Mouse (Mus musculus): Measurements from ENCODE around the gene Sox5.
"Not testable (repeated sequence)": the region's sequence is repeated elsewhere in the genome, so short reads cannot be mapped to it uniquely, and the experiment has no call there.

Gene Sox5

DNA sequence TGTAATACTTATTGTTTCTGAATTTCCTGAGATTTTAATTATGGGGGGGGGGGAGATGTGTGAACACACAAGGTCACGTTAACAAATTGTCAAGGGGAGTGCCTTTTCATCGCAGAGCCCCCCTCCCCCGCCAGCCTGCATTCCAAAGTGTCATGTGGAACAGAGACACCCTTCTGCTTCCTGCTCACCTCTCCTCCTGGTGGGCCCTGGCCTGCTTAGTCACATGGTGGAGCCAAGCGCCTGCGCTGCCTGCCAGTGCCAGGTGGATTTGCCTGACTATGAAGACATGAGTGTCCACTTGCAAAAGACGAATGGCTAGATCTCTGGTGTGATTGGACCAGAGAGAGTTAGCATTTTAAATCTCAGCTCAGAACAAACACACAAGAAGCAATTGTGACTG, 462.1 kb downstream of the Sox5 start:
- DNase-seq = no peak

- no peak for DNase-seq
Measured at GRCm38 (mm10) chr6:144312781-144313754, 468.7 kb downstream of the Sox5 start.

DNA sequence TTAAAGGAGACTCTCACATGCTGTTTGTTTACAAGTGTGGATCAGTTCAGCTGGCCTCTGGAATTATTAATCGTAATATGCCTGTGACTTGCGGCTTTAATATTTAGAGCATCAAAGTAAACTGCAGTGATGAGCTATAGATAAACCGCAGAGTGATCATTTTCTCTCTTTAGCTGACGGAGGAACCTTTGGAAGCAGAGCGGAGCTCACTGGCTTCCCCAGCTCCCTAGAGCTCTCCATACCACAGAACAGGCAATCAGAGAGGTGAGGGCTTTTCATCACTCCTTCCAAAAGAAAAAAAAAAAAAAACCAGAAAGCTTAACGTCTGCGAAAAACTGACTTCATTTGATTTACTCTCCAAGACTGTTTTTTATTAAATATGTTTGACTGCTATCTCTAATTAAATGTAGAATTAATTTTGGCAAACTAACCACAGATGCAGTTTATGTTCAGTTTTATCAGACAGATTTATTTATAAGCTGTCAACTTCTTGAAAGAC, 469.4 kb downstream of the Sox5 start:
- DNase-seq = no peak

GRCm38 (mm10) chr6:144311754-144312153, 470.0 kb downstream of the Sox5 start:
- DNase-seq = no peak

- no peak for DNase-seq
Measured at GRCm38 (mm10) chr6:144309171-144309570, 472.6 kb downstream of the Sox5 start.

GRCm38 (mm10) chr6:144307551-144308149, 474.1 kb downstream of the Sox5 start:
- no peak for DNase-seq

GRCm38 (mm10) chr6:144302823-144303222, 479.0 kb downstream of the Sox5 start:
- DNase-seq = no peak

DNA sequence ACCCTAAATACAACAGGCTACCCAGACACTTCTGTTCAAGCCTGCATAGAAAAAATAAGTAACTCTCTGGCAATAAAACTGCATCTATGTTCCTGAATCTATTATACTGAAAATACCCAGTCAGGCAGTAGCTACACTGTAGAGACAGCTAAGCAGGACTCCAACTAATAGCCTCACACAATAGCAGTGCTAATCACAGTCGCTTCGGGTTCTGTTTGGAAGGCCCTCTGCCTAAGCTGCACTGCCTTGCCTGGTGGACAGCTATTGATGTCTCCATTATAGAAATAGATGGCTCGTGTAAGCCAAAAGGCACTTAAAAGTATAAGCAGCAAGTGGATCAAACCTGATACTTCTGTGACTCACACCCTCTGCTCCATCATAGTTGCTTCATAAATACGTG, 480.7 kb downstream of the Sox5 start:
- DNase-seq = no peak

GRCm38 (mm10) chr6:144299503-144299858, 482.3 kb downstream of the Sox5 start:
- no peak for DNase-seq

- no peak for DNase-seq
Measured at GRCm38 (mm10) chr6:144298641-144299502, 482.9 kb downstream of the Sox5 start.

- no peak for DNase-seq
Measured at GRCm38 (mm10) chr6:144297846-144298245, 483.9 kb downstream of the Sox5 start.

DNA sequence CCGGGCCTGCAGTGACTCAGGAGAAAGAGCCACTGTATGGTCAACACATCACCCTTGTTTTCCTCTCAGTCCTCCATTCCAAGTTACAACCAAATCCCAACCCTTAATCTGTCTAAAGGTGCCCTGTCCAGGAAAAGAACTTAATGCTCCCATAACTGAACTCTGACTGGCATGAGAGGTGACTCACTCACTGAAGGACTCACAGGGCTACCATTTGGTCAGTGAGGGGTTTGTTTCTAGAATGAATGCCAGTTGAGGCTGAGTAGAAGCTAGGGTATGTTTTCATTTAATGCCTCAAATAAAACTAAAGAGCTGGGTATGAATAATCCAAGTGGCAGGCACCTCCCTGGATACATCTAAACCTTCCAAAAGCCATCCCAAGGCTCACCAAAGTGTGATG, 484.6 kb downstream of the Sox5 start:
- DNase-seq = no peak

GRCm38 (mm10) chr6:144291526-144291925, 490.3 kb downstream of the Sox5 start:
- DNase-seq = no peak

DNA sequence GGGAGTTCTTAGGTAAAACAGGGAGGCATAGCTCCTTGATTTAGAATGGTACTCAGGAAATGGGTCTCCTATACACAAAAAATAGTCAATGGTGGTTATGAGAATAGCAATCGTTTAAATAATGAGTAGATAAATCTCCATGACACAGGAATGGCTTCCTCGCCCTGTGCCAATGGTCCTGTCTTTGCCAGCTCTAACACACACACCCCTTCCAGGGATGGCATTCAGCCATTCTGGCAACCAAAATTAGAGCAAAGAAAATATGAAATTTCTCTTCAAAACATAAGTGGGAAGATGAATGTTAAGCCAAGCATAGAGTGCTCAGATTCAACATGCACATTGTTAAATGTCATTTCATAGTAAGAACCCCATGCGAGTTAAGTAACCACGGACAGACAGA, 495.7 kb downstream of the Sox5 start:
- DNase-seq = no peak

DNA sequence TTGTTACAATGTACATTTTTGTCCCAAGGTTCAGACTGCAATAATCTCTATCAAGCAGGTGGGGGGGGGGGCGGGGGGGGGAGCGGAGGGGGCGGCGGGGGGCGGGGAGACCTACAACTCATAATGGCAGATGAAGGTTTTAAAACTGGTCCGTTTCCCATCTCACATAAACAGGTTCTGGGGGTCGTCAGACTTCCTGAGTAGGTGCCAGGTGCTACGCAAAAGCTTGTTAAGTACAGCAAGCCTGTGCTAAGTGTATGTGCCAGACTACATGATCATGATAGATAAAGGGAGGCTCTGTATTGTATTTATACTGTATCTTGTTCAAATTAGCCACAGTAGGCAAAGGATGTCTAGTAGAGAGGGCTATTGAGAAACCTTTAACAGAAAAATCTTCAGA, 498.6 kb downstream of the Sox5 start:
- no peak for DNase-seq

DNA sequence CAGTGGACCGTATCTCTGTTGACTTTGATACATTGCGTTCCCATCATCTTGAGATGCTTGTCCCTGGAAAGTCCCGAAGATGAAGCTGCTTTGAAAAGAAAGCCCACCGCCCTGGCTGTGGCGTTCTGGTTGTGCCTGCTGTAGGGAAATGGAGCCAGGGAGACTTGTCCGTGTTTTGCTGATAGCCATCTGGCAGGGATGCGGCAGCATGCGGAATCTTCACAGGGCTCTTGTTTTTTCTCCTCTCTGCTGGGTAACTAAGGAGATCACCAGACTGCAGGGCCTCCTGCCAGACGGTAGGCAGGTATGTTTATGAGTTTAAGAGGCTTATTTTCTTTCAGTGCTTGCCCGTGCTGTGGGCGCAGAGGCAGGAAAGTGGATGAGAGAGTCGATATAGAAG, 499.0 kb downstream of the Sox5 start:
- DNase-seq = no peak

DNA sequence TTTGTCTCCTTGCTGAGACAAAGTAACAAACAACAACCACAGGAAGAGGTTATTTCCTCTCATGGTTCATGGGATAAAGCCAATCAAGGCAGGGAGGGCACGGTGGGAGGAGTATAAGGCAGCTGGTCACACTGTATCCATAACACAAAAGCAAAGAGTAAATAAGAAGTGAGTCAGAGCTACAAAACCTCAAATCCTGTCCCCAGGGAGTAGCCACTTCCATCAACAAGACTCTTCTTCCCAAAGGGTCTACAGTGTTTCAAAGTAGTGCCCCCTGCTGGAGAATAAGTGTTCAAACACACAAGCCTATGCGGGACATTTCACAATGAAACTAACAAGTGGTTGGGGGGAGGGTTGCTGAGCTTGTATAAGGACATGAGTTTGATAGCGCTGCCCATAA, 500.1 kb downstream of the Sox5 start:
- DNase-seq = no peak

GRCm38 (mm10) chr6:144278505-144279053, 503.2 kb downstream of the Sox5 start:
- no peak for DNase-seq

DNA sequence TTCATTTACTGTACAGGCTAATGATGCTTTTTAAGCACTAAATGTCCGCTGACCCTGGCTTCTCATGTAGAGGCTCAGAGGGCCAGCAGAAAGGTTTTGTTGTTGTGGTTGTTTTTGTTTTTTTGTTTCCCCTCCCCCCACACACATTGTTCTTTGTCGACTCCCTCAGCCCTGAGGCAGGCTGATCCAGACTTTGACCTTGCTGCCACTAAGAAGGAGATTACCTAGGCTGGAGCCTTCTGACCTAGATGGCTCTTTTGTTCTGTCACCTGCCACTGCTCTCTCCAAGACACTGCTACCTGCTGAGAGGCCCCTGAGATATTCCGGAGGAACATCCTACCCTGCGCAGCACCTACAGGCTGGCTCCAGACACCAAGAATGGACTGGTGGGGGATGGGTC, 508.4 kb downstream of the Sox5 start:
- DNase-seq = not testable (repeated sequence)

DNA sequence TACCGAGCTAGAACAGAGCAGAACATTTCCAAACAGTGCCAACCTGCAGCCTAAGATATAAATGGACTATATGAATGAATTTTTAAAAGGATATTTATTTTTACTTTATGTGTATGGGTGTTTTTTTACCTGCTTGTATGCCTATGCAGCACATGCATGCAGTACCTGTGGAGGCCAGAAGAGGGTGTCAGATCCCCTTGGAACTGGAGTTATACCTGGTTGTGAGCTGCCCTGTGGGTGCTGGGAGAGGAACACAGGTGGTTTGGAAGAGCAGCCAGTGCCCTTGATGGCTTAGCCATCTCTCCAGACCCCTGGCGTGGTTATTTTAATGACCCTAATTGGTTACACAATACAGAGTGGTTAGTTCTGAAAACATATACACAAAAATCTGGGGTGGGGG, 510.5 kb downstream of the Sox5 start:
- peak in 1 of 2 experiments; percentile 24 for DNase-seq

- DNase-seq = no peak
Measured at GRCm38 (mm10) chr6:144270306-144270705, 511.5 kb downstream of the Sox5 start.

DNA sequence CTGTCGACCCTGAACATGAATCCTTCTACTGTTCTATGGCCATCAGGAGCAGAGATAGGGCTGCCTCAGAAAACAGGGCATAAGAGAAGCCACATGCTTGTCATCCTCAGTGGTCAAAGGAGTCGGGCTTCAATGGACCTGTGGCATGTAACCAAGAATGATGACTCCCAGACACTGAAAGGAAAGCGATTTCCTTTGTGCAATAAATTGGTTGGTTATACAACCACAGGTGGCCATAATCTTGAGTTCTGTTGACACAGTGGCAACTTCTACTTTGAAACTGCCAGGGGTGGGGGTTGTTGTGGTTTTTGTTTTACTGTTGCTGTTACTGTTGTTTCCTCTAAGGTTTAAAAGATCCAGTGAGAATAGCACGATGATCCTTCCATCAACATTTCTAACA, 512.1 kb downstream of the Sox5 start:
- no peak for DNase-seq

- DNase-seq = no peak
Measured at GRCm38 (mm10) chr6:144265752-144266151, 516.0 kb downstream of the Sox5 start.

Data from kidney, postnatal 25 days (tissue).